Mouse (Mus musculus): Measurements from ENCODE around the gene Gm44503.
A peak's percentile ranks its signal among the peaks of the same experiment; 100 is the strongest.

Gene Gm44503

DNA sequence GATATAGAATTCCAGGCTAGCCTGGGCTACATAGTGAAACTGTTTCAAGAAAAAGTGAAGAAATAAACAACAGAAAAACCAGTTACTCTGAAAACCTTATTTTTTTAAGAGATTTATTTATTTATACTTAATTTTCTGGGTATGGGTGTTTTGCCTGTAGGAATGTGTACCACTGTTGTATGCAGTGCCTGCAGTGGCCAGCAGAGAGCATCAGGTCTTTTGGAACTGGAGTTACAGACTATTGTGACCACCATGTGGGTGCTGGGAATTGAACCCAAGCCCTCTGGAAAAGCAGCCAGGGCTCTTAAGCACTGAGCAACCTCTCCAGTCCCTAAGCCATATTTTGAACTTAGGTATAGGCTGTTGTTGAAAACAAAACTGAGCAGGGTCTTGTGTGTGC is 14.3 kb downstream of the Gm44503 start:
- no peak for DNase-seq (ENCODE audit: low read depth, low spot score)

DNA sequence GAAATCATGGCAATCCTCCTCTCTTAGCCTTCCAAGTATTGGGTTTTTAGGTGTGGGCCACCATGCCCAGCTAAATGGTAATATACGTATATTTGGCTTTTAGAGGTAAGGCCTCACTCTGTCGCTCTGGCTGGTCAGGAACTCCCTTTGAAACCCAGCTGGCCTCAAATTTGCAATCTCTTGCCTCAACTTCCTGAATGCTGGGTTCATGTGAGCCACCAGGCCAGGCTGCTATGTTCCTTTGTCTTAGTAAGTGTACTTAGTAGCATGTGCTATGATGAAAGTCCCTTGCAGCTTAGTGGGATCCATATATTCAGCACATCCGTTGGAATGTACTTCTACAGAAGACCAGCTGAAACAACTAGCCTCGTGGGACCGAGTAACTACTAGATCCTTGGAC is 16.1 kb downstream of the Gm44503 start:
- DNase-seq (ENCODE audit: low read depth, low spot score) = no peak

DNA sequence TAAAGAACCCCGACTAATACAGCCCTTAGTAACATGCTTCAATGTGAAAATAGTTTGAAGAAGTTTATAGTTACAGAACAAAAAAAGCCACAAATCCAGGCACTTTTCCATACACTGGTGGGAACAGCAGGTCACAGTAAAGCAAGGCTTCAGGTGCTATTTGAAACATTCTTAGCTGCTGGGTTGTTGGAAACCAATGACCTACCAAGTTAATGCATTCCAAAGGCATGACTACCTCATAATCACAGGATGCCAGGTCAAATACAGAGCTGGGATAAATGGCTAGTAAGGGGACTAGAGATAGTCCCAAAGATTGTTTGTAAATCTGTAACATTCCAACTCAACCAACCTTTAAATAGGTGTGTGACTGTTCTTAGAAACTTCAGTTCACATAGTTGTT is 16.6 kb downstream of the Gm44503 start:
- DNase-seq (ENCODE audit: low read depth, low spot score) = no peak

DNA sequence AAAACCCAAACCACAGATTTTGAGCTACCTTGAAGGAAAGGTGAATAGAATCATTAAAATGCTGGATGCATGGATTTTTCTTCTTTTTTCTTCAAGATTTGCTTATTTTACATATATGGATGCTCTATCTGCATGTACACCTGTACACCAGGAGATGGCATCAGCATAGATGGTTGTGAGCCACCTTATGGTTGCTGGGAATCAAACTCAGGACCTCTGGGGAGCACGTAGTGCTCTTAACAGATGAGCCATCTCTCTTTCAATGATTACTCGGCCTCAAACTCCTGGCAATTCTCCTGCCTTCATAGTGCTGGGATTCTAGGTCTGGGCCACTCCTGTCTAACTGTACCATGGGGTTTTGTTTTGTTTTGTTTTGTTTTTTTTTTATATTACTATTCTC is 24.4 kb downstream of the Gm44503 start:
- no peak for DNase-seq (ENCODE audit: low read depth, low spot score)

DNA sequence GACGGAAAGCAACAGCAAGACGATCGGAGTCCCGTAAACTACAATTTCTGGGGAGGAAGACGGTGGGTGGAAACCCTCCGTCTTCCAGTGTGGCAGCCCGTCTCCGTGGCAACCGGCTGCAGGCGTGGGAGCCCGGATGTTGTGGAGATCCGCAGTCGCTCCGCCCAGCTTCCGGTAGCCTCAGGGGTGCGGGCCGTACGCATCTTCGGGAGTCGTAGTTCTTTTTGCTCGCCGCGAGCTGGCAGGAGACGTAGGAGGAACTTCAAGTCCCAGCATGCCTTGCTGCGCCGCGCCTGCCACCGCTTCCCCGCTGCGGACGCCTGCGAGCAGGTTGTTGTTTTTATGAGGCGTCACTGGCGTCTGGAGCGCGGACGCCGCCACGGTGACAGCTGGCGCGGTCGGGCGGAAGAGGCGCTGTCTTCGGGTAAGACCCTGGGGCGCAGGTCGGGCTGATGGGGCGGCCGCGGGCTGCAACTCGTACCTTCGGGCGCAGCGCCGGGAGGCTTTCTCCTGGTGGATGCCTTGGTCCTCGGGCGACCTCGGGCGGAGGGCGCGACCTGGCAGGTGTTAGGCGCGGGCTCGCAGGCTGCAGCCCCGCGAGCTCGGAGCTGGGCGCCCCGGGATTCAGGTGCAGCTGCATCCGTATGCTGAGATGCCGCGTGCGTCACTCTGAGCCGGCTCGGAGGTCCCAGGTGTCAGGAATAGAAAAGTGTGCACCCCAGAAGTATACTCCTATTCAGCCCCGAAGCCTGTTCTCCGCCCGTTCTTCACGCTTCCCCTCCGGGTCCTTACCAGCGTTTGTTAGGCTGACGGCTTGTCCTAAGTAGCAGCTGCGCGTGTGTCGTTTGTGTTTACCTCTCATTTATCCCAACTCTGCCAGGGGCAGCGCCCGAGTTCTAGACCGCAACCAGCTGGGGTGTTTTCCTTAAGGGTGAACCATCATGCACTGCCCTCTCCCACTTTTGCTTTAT is 26.9 kb downstream of the Gm44503 start, which contains the start of the genes Ccpg1os and Ccpg1:
TSS of gene Ccpg1os (minus strand) at position 133 of the 971 bp plus-strand sequence.
TSS of gene Ccpg1 (plus strand) at position 180 of the 971 bp plus-strand sequence.
- peak; percentile 99 for DNase-seq (ENCODE audit: low read depth, low spot score)

DNA sequence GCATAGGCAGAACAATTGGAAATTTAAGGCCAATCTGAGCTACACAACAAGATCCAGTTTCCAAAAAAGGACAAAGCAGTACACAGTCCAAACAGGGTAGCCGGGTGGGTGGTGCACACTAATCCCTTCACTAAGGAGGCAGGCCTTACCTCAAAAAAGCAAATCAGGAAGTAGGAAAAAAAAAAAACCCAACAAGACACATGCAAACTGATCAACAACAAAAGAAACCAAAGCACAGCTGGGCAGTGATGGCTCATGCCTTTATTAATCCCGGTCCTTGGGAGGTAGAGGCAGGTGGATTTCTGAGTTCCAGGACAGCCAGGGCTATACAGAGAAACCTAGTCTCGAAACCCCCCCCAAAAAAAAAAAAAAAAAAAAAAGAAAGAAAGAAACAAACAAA is 29.1 kb downstream of the Gm44503 start:
- no peak for DNase-seq (ENCODE audit: low read depth, low spot score)

DNA sequence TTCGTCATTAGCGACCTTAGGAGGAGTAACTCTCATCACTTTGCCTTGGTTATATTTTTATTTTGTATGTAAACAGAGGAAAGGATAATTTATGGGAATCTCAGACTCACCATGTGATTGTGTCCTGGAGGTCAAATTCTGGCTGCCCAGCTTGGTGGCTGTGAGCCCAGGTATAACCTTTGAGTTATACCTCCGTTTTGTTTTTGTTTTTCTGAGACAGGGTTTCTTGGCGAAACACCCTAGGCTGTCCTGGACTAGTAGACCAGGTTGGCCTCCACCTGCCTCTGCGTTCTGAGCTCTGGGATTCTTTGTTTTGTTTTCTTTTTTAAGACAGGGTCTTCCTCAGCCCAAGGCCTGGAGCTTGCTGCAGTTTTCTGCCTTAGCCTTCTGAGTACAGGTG is 30.1 kb downstream of the Gm44503 start:
- DNase-seq (ENCODE audit: low read depth, low spot score) = no peak

DNA sequence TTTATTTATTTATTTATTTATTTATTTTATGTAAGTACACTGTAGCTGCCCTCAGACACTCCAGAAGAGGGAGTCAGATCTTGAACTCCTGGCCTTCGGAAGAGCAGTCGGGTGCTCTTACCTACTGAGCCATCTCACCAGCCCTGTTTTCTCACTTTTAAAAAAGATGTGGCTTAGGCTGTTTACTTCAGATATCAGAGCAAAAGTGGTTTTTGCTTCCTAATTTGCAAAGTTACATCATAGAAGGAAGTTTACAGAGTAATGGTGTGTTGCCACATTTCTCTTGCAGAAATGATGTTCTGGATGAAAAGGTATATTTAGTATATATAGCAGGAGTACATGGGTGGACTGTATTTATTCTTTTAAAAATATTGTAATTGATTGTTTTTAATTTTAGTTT is 32.8 kb downstream of the Gm44503 start:
- DNase-seq (ENCODE audit: low read depth, low spot score) = no peak

DNA sequence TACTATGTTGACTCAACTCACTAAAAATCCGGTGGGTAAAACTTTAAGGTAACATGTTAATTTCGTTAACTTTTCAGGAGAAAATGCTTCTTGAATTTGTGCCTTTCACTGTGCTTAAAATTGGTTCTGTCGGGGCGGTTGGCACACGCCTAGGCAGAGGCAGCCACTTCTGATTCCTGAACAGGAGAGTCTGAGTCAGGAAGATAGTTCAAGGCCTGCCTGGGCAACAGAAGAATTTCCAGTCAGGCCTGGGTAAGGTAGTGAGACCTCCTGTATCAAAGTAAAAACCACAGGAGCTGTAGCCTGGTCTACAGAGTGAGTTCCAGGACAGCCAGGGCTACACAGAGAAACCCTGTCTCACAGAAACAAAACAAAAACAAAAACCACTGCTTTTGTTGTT is 33.9 kb downstream of the Gm44503 start:
- no peak for DNase-seq (ENCODE audit: low read depth, low spot score)

DNA sequence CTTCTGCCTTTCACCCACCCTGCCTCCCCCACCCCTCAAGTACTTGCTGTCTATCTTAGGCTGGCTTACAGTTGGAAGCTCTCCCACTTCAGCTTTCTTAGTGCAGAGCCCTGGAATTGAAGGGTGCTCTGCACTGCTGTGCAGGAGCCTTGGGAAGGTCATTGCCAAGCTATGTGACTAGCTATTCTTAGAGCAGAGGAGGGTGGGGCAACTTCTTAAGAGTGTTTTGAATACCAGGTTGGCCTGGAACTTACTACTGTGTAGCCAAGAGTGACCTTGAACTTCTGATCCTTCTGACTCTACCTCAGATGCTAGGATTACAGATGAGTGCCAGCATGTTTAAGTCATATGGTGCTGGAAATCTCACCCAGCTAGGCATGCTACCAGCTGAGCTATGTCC is 37.5 kb downstream of the Gm44503 start:
- DNase-seq (ENCODE audit: low read depth, low spot score) = no peak

DNA sequence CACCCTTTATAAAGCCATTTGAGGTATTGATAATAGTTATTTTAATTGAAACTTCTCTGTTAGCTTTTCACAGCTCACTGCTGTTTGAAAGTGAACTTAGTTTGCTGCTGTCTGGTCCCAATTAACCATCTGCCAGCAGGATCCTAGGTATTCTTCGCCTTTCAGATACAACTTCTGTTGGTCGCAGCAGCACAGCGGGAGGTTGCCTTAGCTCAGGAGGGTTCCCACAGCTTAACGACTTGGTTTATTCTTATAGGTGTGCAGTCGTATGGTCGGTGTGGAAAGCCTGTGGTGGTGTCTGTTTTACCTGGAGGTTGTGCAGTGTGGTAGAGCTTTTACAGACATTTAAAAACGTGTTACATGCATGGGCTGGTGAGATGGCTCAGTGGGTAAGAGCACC is 38.2 kb downstream of the Gm44503 start:
- DNase-seq (ENCODE audit: low read depth, low spot score) = no peak

DNA sequence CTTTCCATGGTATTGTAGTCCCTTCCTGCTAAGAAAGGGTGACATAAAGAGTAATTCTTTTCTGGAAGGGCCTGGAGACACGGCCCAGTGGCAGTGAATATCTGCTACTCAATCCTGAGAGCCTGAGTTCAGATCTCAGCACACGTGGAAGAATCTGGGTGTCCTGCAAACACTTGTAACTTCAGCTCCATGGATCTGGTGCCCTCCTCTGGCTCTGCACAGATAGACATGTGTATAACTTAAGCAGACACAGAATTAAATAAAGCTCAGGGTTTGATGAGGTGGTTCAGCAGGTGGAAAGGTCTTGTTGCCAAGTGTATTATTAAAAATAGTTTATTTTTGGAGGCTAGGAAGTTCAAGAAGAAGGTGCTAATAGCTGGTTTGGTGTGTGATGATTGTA is 41.8 kb downstream of the Gm44503 start:
- DNase-seq (ENCODE audit: low read depth, low spot score) = no peak

DNA sequence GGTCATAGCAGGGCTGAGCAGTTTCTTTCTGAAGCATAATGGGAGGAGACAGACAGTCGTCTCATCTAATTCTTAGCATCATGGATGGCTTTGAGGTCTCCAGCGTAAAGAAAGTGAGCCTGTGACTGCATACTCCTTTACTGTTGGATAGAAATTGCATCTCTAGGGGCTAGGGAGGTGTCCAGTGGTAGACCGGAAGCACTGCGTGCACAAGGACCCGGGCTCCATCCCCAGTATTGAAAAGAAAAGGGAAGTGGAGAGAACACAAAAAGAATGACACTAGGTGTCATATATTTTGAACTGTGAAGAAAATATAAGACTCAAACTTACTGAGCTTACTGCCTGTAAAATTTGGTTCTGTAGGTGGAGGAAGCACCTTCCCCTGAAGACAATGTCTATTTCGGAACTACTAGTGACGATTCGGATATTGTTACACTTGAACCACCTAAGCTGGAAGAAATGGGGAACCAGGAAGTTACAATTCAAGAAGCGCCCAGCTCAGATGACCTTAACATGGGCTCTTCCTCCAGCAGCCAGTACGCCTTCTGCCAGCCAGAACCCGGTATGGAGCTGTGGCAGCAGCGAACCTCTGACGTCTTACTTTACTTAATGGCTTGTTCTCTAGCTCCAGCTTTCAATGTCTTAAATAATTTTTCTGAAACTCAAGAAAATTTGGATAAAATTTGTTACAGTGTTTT is 42.8 kb downstream of the Gm44503 start:
- DNase-seq (ENCODE audit: low read depth, low spot score) = no peak

DNA sequence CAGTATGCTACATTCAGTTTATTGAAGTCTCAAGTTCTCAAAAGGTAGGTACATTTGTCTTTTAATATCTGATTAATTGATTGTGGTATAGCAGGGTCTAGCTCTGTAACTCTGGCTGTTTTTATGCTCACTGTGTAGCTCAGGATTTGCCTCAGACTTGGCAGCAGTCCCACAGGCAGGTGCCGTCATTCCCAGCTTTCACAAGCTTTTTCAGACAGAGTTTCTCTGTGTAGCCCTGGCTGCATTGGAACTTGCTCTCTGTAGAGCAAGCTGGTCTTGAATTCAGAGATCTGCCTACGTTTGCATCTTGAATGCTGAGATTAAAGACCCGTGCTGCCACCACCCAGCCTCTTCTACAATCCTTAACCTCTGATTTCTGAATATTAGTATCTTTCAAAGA is 43.5 kb downstream of the Gm44503 start:
- DNase-seq (ENCODE audit: low read depth, low spot score) = no peak

DNA sequence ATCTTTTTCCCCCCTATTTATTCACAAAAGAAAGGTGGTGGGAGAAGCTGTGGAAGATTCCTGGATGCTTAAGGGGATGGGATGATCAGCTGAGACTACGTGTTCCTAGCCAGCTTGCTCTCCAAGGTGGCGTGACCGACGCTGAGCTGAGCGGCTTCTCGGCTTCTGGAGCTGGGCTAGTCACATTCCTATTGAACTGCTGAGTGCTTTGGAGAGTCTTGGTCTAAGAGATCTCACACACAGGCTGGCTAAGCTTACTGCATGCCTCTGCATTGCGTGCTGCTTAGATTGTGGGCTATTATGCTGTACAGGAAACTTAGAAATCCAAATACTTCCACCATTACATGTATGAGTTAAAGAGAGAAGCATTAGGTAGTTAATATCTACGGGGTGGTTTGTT is 45.4 kb downstream of the Gm44503 start:
- no peak for DNase-seq (ENCODE audit: low read depth, low spot score)

DNA sequence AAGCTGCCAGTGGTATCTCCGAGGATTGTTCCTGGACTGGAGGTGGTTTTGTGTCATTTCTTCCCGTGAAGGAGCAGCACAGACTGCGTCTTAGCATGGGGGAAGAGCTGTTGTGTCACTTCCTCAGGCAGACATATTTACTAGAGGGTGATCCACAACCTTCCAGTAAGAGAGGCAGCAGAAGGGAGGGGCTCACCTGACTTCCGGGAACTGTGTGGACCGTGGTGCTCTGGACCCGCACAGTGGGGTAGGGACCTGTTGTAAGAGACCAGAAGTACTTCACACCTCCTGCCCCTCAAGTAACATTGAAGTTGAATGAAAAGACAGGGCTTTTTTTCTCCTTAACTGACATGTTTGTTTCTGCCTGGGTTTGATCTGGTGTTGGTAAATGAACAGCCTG is 46.5 kb downstream of the Gm44503 start:
- DNase-seq (ENCODE audit: low read depth, low spot score) = no peak

DNA sequence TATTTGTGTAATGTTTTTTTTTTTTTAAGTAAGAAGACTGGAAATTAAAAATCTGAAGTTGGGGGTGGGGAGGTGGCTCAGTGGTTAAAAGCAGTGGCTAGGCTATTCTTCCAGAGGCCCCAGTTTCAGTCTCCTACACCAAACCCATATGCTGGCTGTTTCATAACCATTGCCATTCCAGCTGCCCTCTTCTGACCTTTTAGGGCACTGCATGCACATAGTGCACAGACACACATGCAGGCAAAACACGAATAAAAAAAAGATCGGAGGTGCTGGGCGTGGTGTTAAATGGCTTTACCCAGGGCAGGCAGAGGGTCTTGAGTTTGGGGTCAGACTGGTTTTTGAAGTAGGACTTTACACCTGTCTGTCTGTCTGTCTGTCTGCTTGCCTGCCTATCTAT is 47.5 kb downstream of the Gm44503 start:
- no peak for DNase-seq (ENCODE audit: low read depth, low spot score)

DNA sequence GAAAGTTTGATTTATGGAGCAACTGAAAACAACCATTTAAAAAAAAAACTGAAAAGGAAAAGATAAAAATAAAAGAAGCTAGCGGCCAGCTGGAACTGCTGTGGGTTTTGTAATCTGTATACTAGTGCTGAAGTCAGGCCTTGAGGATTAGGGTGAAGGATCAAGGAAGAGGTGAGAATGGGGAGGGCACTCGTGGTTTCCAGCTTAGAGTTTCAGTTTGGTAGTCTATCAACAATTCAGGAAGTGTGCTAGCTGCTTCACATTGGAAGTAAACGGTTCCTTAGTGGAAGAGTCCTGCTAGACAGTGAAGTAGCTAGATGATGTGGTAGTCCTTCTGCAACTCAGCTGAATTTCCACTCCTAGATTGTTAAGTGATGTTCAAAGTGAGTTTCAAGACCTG is 49.7 kb downstream of the Gm44503 start:
- DNase-seq (ENCODE audit: low read depth, low spot score) = no peak

DNA sequence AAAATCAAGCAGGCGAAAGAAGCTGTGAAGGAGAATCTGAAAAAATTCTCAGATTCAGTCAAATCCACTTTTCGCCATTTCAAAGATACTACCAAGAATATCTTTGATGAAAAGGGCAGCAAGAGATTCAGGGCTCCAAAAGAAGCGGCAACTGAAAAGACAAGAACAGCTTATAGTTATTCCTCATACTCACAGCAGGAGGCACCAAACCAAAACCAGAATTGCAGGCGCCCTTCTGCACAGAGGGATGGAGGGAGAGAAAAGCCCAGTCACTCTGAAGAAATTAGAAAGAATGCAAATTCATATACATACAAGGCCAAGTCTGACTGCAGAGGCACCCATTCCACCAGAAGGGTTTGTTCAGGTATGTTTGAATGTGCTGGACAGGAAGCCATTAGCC is 54.0 kb downstream of the Gm44503 start:
- no peak for DNase-seq (ENCODE audit: low read depth, low spot score)

DNA sequence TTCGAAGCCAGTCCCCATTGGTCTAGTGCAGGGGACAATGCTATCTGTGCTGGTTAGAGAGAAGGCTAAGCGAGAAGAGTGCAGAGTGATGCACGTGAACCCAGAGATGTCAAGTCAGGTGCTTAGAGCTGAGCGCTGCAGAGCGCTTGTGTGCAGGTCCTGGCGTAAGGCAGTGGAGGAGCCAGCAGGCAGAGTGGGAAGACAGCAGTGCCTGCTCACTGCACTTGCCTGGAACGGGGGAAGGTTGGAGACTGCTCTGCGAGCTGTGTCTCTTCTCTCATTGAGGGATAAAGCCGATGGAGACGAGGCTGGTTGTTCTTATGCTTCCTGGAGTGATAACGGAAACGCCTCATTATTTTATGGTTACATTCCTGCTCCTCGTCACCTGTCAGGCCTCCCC is 56.1 kb downstream of the Gm44503 start:
- DNase-seq (ENCODE audit: low read depth, low spot score) = peak; percentile 13

DNA sequence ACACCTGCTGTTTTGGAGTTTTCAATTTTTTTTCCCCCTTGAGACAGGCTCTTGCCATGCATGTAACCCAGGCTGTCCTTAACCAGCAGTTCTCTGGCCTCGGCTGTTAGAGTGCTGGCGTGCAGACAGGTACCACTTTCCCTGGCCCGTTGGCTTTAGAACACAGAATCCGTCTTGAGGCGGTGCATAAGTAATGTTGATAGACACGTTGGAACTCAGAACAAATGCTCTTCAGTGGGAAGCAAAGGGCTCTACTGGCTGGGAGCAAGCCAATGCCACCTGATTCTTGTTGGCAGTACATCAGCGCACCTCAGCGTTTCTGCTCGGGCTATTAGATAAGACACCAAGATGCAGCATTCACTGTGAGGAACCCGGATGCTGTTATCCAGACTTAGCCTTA is 61.2 kb downstream of the Gm44503 start:
- no peak for DNase-seq (ENCODE audit: low read depth, low spot score)

DNA sequence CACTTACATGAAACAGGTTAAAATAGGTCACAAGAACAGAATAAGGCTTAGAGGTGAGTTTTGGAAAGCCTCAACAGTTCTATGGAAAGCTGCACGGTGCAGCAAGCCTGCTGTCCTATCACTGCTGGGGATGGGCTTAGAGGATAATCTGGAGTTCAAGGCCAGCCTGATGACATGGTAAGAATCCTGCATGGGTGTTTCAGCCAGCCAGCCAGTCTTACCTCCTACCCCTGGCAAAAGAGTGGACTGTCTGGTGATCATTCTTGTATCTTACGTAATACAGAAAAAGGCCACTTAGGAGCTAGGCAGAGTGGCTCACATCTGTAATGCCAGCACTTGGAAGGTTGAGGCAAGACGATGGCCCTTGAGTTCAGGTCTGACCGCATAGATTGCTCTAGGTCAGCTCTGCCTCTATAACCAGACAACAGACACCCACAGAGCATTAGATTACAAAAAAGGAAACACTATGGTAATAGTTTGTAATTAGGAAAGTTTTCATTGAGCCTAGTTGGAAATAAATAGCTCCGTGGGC is 62.0 kb downstream of the Gm44503 start:
- DNase-seq (ENCODE audit: low read depth, low spot score) = no peak

Measured in telencephalon, adult 2 months (tissue).